Mouse (Mus musculus): ENCODE results near the gene Gm28372.

DNA sequence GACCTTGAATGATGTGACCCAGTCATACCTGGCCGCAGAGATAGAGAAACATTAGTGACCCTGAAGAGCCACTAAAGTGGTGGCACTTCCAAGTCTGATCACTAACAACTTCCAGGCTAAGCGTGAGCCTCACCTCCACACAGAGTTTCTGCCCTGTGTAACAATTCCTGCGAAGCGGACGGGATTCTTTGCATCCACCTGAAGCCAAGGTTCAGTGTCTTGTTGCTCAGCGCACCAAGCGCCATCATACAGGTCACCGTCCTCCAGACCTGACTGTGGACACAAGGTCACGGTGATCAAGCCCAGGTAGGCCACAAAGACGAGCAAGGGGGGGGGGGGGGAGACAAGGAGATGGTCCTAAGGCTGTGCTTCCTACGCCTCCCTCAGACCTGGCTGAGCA, 9.3 kb upstream of the Gm28372 start:
- TF ChIP-seq POLR2A (IDR thresholded peaks at IDR 0.05; ENCODE audit: insufficient read length, low read depth) (no peak), POLR2AphosphoS2 (IDR thresholded peaks at IDR 0.05; ENCODE audit: insufficient read length, low read depth) (no peak), SRF (IDR thresholded peaks at IDR 0.05; ENCODE audit: control insufficient read depth, insufficient read length, low read depth) (no peak), TCF12 (IDR thresholded peaks at IDR 0.05; ENCODE audit: insufficient read depth, poor library complexity, severe bottlenecking) (no peak), MYOD1 (IDR thresholded peaks at IDR 0.05; ENCODE audit: control insufficient read depth in 1 of 3, insufficient read length in 2 of 3, low read depth in 2 of 3) (no peak), MAX (IDR thresholded peaks at IDR 0.05; ENCODE audit: low read depth) (no peak), USF1 (IDR thresholded peaks at IDR 0.05; ENCODE audit: low read depth) (no peak), E2F4 (IDR thresholded peaks at IDR 0.05; ENCODE audit: insufficient read depth) (no peak)
